Mouse (Mus musculus) CH12.LX (cell line): ENCODE results near the gene Paxip1. TPM values are rescaled to one million over a fixed set of nuclear protein-coding genes. Genes with fewer than 3 reads are reported as not detected.

ENCODE experiments used
- DNase-seq: peaks from one replicate; pipeline ENCODE4 v3.0.0-alpha.2; 2013; ENCODE audit errors: extremely low read depth
- H3K27ac ChIP-seq: 2 replicates; pipeline ENCODE4 v1.5.1; 2012; ENCODE audit warnings: low read depth, mild to moderate bottlenecking, control low read depth, moderate library complexity; ENCODE audit not compliant: insufficient read depth
- H3K27me3 ChIP-seq: replicated peaks from 2 replicates; pipeline ENCODE3; 2012; ENCODE audit warnings: inconsistent platforms
- H3K36me3 ChIP-seq, 2 experiments: replicated peaks in 1 of 2; 2 replicates each; pipeline versions ENCODE3 to v1.6.1; 2012; ENCODE audit warnings: inconsistent platforms in 1 of 2, low read length in 1 of 2, mild to moderate bottlenecking in 1 of 2, mixed read lengths in 1 of 2, moderate library complexity in 1 of 2; ENCODE audit not compliant: control insufficient read depth in 1 of 2, insufficient read depth in 1 of 2
- H3K4me1 ChIP-seq, 2 experiments: 2 replicates each; pipeline ENCODE4 v1.6.1; 2012; ENCODE audit warnings: inconsistent platforms in 1 of 2, moderate library complexity in 1 of 2; ENCODE audit not compliant: insufficient read depth in 2 of 2, control insufficient read depth in 1 of 2
- H3K4me2 ChIP-seq: 2 replicates; pipeline ENCODE4 v1.6.1; 2012; ENCODE audit warnings: low read depth, mild to moderate bottlenecking, control low read depth; ENCODE audit not compliant: poor library complexity, insufficient read depth, severe bottlenecking
- H3K4me3 ChIP-seq, 3 experiments: fragments of 150-350 bp in 1 of 3; sonication (generic) in 1 of 3; replicated peaks in 1 of 3; 2 replicates each; pipeline versions ENCODE3 to v1.5.1; 2011 to 2012; ENCODE audit warnings: low read depth in 2 of 3, low read length in 2 of 3, mild to moderate bottlenecking in 2 of 3, moderate library complexity in 2 of 3, control low read depth in 1 of 3, improper control_type of control experiment in 1 of 3, inconsistent platforms in 1 of 3, mixed read lengths in 1 of 3; ENCODE audit not compliant: poor library complexity in 1 of 3
- H3K79me2 ChIP-seq: replicated peaks from 2 replicates; pipeline ENCODE4 v1.6.1; 2012; ENCODE audit warnings: mild to moderate bottlenecking, moderate library complexity; ENCODE audit not compliant: control insufficient read depth, poor library complexity, insufficient read depth, severe bottlenecking; ENCODE audit errors: extremely low read depth
- H3K9ac ChIP-seq: 2 replicates; pipeline ENCODE4 v1.6.1; 2012; ENCODE audit warnings: low read depth, mild to moderate bottlenecking, control low read depth, moderate library complexity; ENCODE audit not compliant: insufficient read depth
- H3K9me3 ChIP-seq: replicated peaks from 2 replicates; pipeline ENCODE3; 2012; ENCODE audit warnings: low read length, inconsistent platforms, mixed read lengths
- BHLHE40 ChIP-seq: IDR thresholded peaks from 2 replicates; pipeline ENCODE4 v1.6.1; 2011; ENCODE audit warnings: mild to moderate bottlenecking, low read depth, low read length, improper control_type of control experiment
- E2F4 ChIP-seq: IDR thresholded peaks from 2 replicates; pipeline ENCODE4 v1.6.1; 2011; ENCODE audit warnings: low read depth, low read length, improper control_type of control experiment; ENCODE audit not compliant: insufficient replicate concordance
- ELF1 ChIP-seq: IDR thresholded peaks from 2 replicates; pipeline ENCODE4 v1.6.1; 2014; ENCODE audit warnings: low read depth, mild to moderate bottlenecking, inconsistent platforms, low read length, improper control_type of control experiment
- JUN ChIP-seq: IDR thresholded peaks from 2 replicates; pipeline ENCODE4 v1.6.1; 2011; ENCODE audit warnings: low read depth, mild to moderate bottlenecking, low read length, improper control_type of control experiment, moderate library complexity; ENCODE audit not compliant: insufficient read depth
- JUND ChIP-seq: conservative IDR thresholded peaks from 2 replicates; pipeline ENCODE4 v1.6.1; 2011; ENCODE audit warnings: low read depth, low read length, improper control_type of control experiment
- MAX ChIP-seq: IDR thresholded peaks from 2 replicates; pipeline ENCODE4 v1.6.1; 2011; ENCODE audit warnings: low read length, improper control_type of control experiment
- MEF2A ChIP-seq: IDR thresholded peaks from 2 replicates; pipeline ENCODE4 v1.6.1; 2014; ENCODE audit warnings: low read depth, mild to moderate bottlenecking, inconsistent platforms, low read length, improper control_type of control experiment, borderline replicate concordance
- MXI1 ChIP-seq: IDR thresholded peaks from 2 replicates; pipeline ENCODE4 v1.6.1; 2011; ENCODE audit warnings: mild to moderate bottlenecking, low read depth, low read length, improper control_type of control experiment
- MYC ChIP-seq: IDR thresholded peaks from 2 replicates; pipeline ENCODE4 v1.6.1; 2011; ENCODE audit warnings: low read depth, mild to moderate bottlenecking, improper control_type of control experiment, low read length
- NELFE ChIP-seq: IDR thresholded peaks from 2 replicates; pipeline ENCODE4 v1.6.1; 2011; ENCODE audit warnings: low read depth, low read length, improper control_type of control experiment
- NRF1 ChIP-seq: IDR thresholded peaks from 2 replicates; pipeline ENCODE4 v1.6.1; 2014; ENCODE audit warnings: low read depth, mild to moderate bottlenecking, inconsistent platforms, low read length, improper control_type of control experiment, moderate library complexity
- PAX5 ChIP-seq: IDR thresholded peaks from 2 replicates; pipeline ENCODE4 v1.6.1; 2012; ENCODE audit warnings: low read length, inconsistent platforms, mixed read lengths
- POLR2A ChIP-seq: IDR thresholded peaks from 2 replicates; pipeline ENCODE4 v1.6.1; 2011; ENCODE audit warnings: low read depth, mild to moderate bottlenecking, improper control_type of control experiment, low read length
- POLR2AphosphoS2 ChIP-seq: IDR thresholded peaks from 2 replicates; pipeline ENCODE4 v1.6.1; 2011; ENCODE audit warnings: low read depth, low read length, improper control_type of control experiment
- RCOR1 ChIP-seq: conservative IDR thresholded peaks from 2 replicates; pipeline ENCODE4 v1.6.1; 2012; ENCODE audit warnings: low read depth, mild to moderate bottlenecking, inconsistent platforms, low read length, improper control_type of control experiment
- UBTF ChIP-seq: IDR thresholded peaks from 2 replicates; pipeline ENCODE4 v1.6.1; 2012; ENCODE audit warnings: low read depth, mild to moderate bottlenecking, inconsistent platforms, low read length, improper control_type of control experiment, moderate library complexity
- USF2 ChIP-seq: conservative IDR thresholded peaks from 2 replicates; pipeline ENCODE4 v1.6.1; 2011; ENCODE audit warnings: low read depth, low read length, improper control_type of control experiment
- ZKSCAN1 ChIP-seq: IDR thresholded peaks from 2 replicates; pipeline ENCODE4 v1.6.1; 2012; ENCODE audit warnings: low read depth, inconsistent platforms, low read length, improper control_type of control experiment, borderline replicate concordance
- ZMIZ1 ChIP-seq: IDR thresholded peaks from 2 replicates; pipeline ENCODE4 v1.6.1; 2012; ENCODE audit warnings: low read depth, mild to moderate bottlenecking, inconsistent platforms, low read length, improper control_type of control experiment
- ZNF384 ChIP-seq: IDR thresholded peaks from 2 replicates; pipeline ENCODE4 v1.6.1; 2012; ENCODE audit warnings: low read depth, low read length, improper control_type of control experiment, inconsistent platforms
- dilution Hi-C: fragments of 300-500 bp; cut with MboI; formaldehyde crosslinking; loops from 2 replicates; pipeline ENCODE4 v1.14.3; 2020; ENCODE audit warnings: low sequenced_read_pairs; ENCODE audit not compliant: extremely low pct_unique_long_range_greater_than_20kb, extremely low pct_ligation_motif_present
- in situ Hi-C: fragments of 300-500 bp; cut with MboI; formaldehyde crosslinking; loops from 3 replicates; pipeline ENCODE4 v1.14.3; 2019; ENCODE audit warnings: low sequenced_read_pairs, low pct_ligation_motif_present, low pct_unique_long_range_greater_than_20kb, mixed read lengths
- polyA plus RNA-seq: library from polyadenylated mRNA; unstranded; fragments of >175 nt; gene quantifications from 2 replicates; pipeline ENCODE4 v1.2.1, GENCODE M21; 2012; ENCODE audit warnings: low read depth; ENCODE audit not compliant: insufficient read length
- total RNA-seq, 2 experiments: library from RNA; depleted of rRNA; stranded (reverse); fragments of 300-350 nt in 1 of 2; fragments of >200 nt in 1 of 2; gene quantifications; 2 replicates each; pipeline ENCODE4 v1.2.3; 2012 to 2014

Gene Paxip1
- total and polyA plus RNA-seq, 3 experiments: 30.3 to 55.4 (median 30.3) TPM

DNA sequence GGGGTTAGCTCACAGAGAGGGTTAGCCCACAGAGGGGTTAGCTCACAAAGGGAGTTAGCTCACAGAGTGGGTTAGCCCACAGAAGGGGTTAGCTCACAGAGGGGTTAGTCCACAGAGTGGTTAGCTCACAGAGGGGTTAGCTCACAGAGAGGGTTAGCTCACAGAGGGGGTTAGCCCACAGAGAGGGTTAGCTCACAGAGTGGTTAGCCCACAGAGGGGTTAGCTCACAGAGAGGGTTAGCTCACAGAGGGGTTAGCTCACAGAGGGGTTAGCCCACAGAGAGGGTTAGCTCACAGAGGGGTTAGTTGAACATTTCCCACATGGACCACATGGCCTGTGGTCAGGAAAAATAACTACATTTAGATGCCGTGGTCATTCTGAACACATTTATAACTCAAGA lies 46.5 kb downstream of the Paxip1 start:
- peaks cover 61 to 86% of the 10 kb centered on the region in 2 experiments for H3K36me3 ChIP-seq
- H3K4me1 ChIP-seq: no peaks in the 10 kb centered on the region
- TF ChIP-seq ZMIZ1: no peak
- TF ChIP-seq JUN: no peak
- no peak for TF ChIP-seq MEF2A
- TF ChIP-seq MXI1: no peak
- no peak for TF ChIP-seq NELFE
- TF ChIP-seq USF2: no peak
- TF ChIP-seq MAX: no peak
- no peak for TF ChIP-seq MYC
- no peak for TF ChIP-seq JUND
- no peak for TF ChIP-seq PAX5
- no peak for TF ChIP-seq NRF1
- TF ChIP-seq ELF1: no peak
- TF ChIP-seq POLR2AphosphoS2: no peak
- no peak for TF ChIP-seq ZKSCAN1
- TF ChIP-seq, all 38 proteins: peak for 0
- H3K79me2 ChIP-seq: no peaks in the 10 kb centered on the region
- H3K27ac ChIP-seq: no peak overlapping the region
- H3K4me2 ChIP-seq: no peak overlapping the region
- dilution Hi-C loops (no loop called here), in situ Hi-C loops (no loop called here)
- H3K9ac ChIP-seq: no peak overlapping the region
- H3K9me3 ChIP-seq: no peaks in the 10 kb centered on the region
- no peak overlapping the region for H3K4me3 ChIP-seq
- H3K27me3 ChIP-seq: no peaks in the 10 kb centered on the region
- DNase-seq: no peak

DNA sequence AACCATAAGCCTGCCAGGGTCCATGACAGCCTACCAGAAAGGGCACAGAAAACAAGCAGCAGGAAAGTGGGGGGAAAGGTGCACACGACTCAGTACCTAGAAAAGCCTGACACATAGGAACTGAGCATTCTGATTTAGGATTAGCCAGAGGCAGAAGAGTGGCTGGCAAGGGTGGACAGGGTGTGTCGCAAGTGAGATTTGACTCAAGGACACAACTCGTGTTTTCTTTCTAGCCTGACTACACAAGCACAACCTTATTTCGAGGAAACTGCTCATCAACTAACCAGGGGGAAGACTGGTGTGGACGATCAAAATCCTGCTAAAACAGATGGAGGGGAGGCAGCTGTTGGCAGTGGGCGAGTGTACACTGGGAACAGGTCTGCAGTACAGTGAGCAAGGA lies 52.3 kb downstream of the Paxip1 start:
- H3K4me3 ChIP-seq: no peak overlapping the region
- dilution Hi-C loops (no loop called here), in situ Hi-C loops (no loop called here)
- H3K36me3 ChIP-seq: peaks cover 34 to 48% of the 10 kb centered on the region in 2 experiments
- H3K27ac ChIP-seq: no peak overlapping the region
- no peaks in the 10 kb centered on the region for H3K79me2 ChIP-seq
- DNase-seq: no peak
- H3K9ac ChIP-seq: no peak overlapping the region
- H3K4me1 ChIP-seq: no peaks in the 10 kb centered on the region
- H3K27me3 ChIP-seq: no peaks in the 10 kb centered on the region
- peaks cover 4% of the 10 kb centered on the region for H3K9me3 ChIP-seq
- no peak overlapping the region for H3K4me2 ChIP-seq
- TF ChIP-seq PAX5 (no peak), RCOR1 (no peak), UBTF (no peak), BHLHE40 (no peak), ZMIZ1 (no peak), NELFE (no peak), ZNF384 (no peak), POLR2A (no peak), E2F4 (no peak), MEF2A (no peak), MAX (no peak)
- TF ChIP-seq, all 38 proteins: peak for 0
